Mouse (Mus musculus): ENCODE measurements at regions not wholly inside any gene's neighbourhood (a gene's known extent, or its start where the extent isn't known, plus 50 kb on each side); places are given as distances from the start of the nearest gene placed in this dataset.
"Not testable (repeated sequence)": the region's sequence is repeated elsewhere in the genome, so short reads cannot be mapped to it uniquely, and the experiment has no call there.

- no peak for DNase-seq
These were observed 206.2 kb downstream of the Pcsk1 start for GRCm38 (mm10) chr13:75295818-75296217.

- no peak for DNase-seq
These were observed 230.2 kb downstream of the Pcsk1 start for GRCm38 (mm10) chr13:75319780-75320179.

- DNase-seq = no peak
These were observed 230.6 kb downstream of the Pcsk1 start for GRCm38 (mm10) chr13:75320239-75320638.

- DNase-seq = no peak
These were observed 247.4 kb downstream of the Pcsk1 start for GRCm38 (mm10) chr13:75337054-75337453.

GRCm38 (mm10) chr13:75343422-75343821 is 253.8 kb downstream of the Pcsk1 start:
- no peak for DNase-seq

GRCm38 (mm10) chr13:75366723-75367426 is 277.2 kb downstream of the Pcsk1 start:
- DNase-seq = peak in 1 of 2 experiments; percentile 5

- no peak for DNase-seq
These were observed 278.7 kb downstream of the Pcsk1 start for GRCm38 (mm10) chr13:75368249-75368800.

GRCm38 (mm10) chr13:75377100-75377499 is 287.5 kb downstream of the Pcsk1 start:
- DNase-seq = not testable (repeated sequence)

GRCm38 (mm10) chr13:75377717-75378116 is 288.1 kb downstream of the Pcsk1 start:
- DNase-seq = no peak

- no peak for DNase-seq
These were observed 295.2 kb downstream of the Pcsk1 start for GRCm38 (mm10) chr13:75384631-75385340.

GRCm38 (mm10) chr13:75389211-75389610 is 299.6 kb downstream of the Pcsk1 start:
- DNase-seq = no peak

GRCm38 (mm10) chr13:75390177-75390576 is 300.6 kb downstream of the Pcsk1 start:
- no peak for DNase-seq

GRCm38 (mm10) chr13:75399846-75400245 is 306.7 kb upstream of the Ell2 start:
- not testable (repeated sequence) for DNase-seq

GRCm38 (mm10) chr13:75420726-75421125 is 285.8 kb upstream of the Ell2 start:
- no peak for DNase-seq

GRCm38 (mm10) chr13:75426971-75427370 is 279.6 kb upstream of the Ell2 start:
- no peak for DNase-seq

- no peak for DNase-seq
These were observed 267.4 kb upstream of the Ell2 start for GRCm38 (mm10) chr13:75439170-75439569.

- DNase-seq = no peak
These were observed 266.5 kb upstream of the Ell2 start for GRCm38 (mm10) chr13:75440051-75440450.

- DNase-seq = no peak
These were observed 246.2 kb upstream of the Ell2 start for GRCm38 (mm10) chr13:75460335-75460878.

- no peak for DNase-seq
These were observed 245.3 kb upstream of the Ell2 start for GRCm38 (mm10) chr13:75461273-75461672.

- DNase-seq = no peak
These were observed 239.3 kb upstream of the Ell2 start for GRCm38 (mm10) chr13:75467225-75467624.

GRCm38 (mm10) chr13:75475828-75476597 is 230.5 kb upstream of the Ell2 start:
- DNase-seq = no peak
